Mouse (Mus musculus) CH12.LX (cell line): ENCODE measurements around the gene Ltk.

Experiments used
- CHD2 ChIP-seq: IDR thresholded peaks from 2 replicates; pipeline ENCODE4 v1.6.1; 2011; ENCODE audit warnings: low read length, improper control_type of control experiment
- CTCF ChIP-seq, 2 experiments: IDR thresholded peaks in 1 of 2; conservative IDR thresholded peaks in 1 of 2; 2 replicates each; pipeline ENCODE4 v1.5.1; 2011 to 2012; ENCODE audit warnings: low read depth in 2 of 2, low read length in 2 of 2, improper control_type of control experiment in 1 of 2, inconsistent platforms in 1 of 2, mild to moderate bottlenecking in 1 of 2, moderate library complexity in 1 of 2
- EP300 ChIP-seq: IDR thresholded peaks from 2 replicates; pipeline ENCODE4 v1.6.1; 2011; ENCODE audit warnings: low read length, improper control_type of control experiment
- GABPA ChIP-seq: IDR thresholded peaks from 2 replicates; pipeline ENCODE4 v1.6.1; 2012; ENCODE audit warnings: low read depth, low read length, improper control_type of control experiment, inconsistent platforms; ENCODE audit not compliant: insufficient replicate concordance
- MAX ChIP-seq: IDR thresholded peaks from 2 replicates; pipeline ENCODE4 v1.6.1; 2011; ENCODE audit warnings: low read length, improper control_type of control experiment
- NELFE ChIP-seq: IDR thresholded peaks from 2 replicates; pipeline ENCODE4 v1.6.1; 2011; ENCODE audit warnings: low read depth, low read length, improper control_type of control experiment
- POLR2A ChIP-seq: IDR thresholded peaks from 2 replicates; pipeline ENCODE4 v1.6.1; 2011; ENCODE audit warnings: low read depth, mild to moderate bottlenecking, improper control_type of control experiment, low read length
- POLR2AphosphoS2 ChIP-seq: IDR thresholded peaks from 2 replicates; pipeline ENCODE4 v1.6.1; 2011; ENCODE audit warnings: low read depth, low read length, improper control_type of control experiment
- RAD21 ChIP-seq: IDR thresholded peaks from 2 replicates; pipeline ENCODE4 v1.6.1; 2011; ENCODE audit warnings: low read depth, mild to moderate bottlenecking, low read length, improper control_type of control experiment, moderate library complexity
- SIN3A ChIP-seq: IDR thresholded peaks from 2 replicates; pipeline ENCODE4 v1.6.1; 2012; ENCODE audit warnings: low read length, improper control_type of control experiment, inconsistent platforms
- TCF12 ChIP-seq: IDR thresholded peaks from 2 replicates; pipeline ENCODE4 v1.6.1; 2014; ENCODE audit warnings: low read depth, mild to moderate bottlenecking, inconsistent platforms, low read length, improper control_type of control experiment
- ZKSCAN1 ChIP-seq: IDR thresholded peaks from 2 replicates; pipeline ENCODE4 v1.6.1; 2012; ENCODE audit warnings: low read depth, inconsistent platforms, low read length, improper control_type of control experiment, borderline replicate concordance
- ZMIZ1 ChIP-seq: IDR thresholded peaks from 2 replicates; pipeline ENCODE4 v1.6.1; 2012; ENCODE audit warnings: low read depth, mild to moderate bottlenecking, inconsistent platforms, low read length, improper control_type of control experiment
- ZNF384 ChIP-seq: IDR thresholded peaks from 2 replicates; pipeline ENCODE4 v1.6.1; 2012; ENCODE audit warnings: low read depth, low read length, improper control_type of control experiment, inconsistent platforms

- no peak for TF ChIP-seq CTCF (conservative IDR thresholded peaks at IDR 0.05 in 1 of 2, IDR thresholded peaks at IDR 0.05 in 1 of 2; ENCODE audit: low read depth in 2 of 2, low read length in 2 of 2)
- TF ChIP-seq SIN3A: no peak
- TF ChIP-seq POLR2A: no peak
- TF ChIP-seq CHD2: no peak
- no peak for TF ChIP-seq GABPA
- no peak for TF ChIP-seq EP300
- TF ChIP-seq POLR2AphosphoS2: no peak
- no peak for TF ChIP-seq ZMIZ1
- TF ChIP-seq MAX: no peak
- no peak for TF ChIP-seq ZKSCAN1
- TF ChIP-seq RAD21: no peak
- TF ChIP-seq ZNF384: no peak
- no peak for TF ChIP-seq TCF12
- no peak for TF ChIP-seq NELFE
These were observed 12.7 kb downstream of the Ltk start for GRCm38 (mm10) chr2:119747554-119747953.
